Mouse (Mus musculus): Measurements from ENCODE around the gene Spg21. TPM values are rescaled to one million over a fixed set of nuclear protein-coding genes. Genes with fewer than 3 reads are reported as not detected.
A peak's percentile ranks its signal among the peaks of the same experiment; 100 is the strongest.

Gene Spg21
- total RNA-seq, 2 experiments from 2014 or later = 6.1 to 6.6 TPM

GRCm38 (mm10) chr9:65435211-65435610 is 25.5 kb upstream of the Spg21 start:
- H3K27ac ChIP-seq = no peak overlapping the region

GRCm38 (mm10) chr9:65435671-65436301 is 25.0 kb upstream of the Spg21 start, which contains the start of gene Mtfmt:
TSS of gene Mtfmt (plus strand) at chr9:65435782.
- intact Hi-C loops (cut with DNase I) = loop anchor here (10.0 kb wide), 1 partner anchor 211 kb away; no protein-coding TSS in a partner anchor
- H3K4me3 ChIP-seq = peak within 1 kb of the TSS; percentile 87
- peak within 1 kb of the TSS; percentile 80 for H3K27ac ChIP-seq
- no peak for TF ChIP-seq CTCF (IDR thresholded peaks at IDR 0.05)
- DNase-seq = peak; percentile 96

More at GRCm38 (mm10) chr9:65435211-65435610, 25.5 kb upstream of the Spg21 start:
- TF ChIP-seq CTCF (IDR thresholded peaks at IDR 0.05) = no peak
- peak overlapping the region; percentile 87 for H3K4me3 ChIP-seq
- no peak for DNase-seq
- intact Hi-C loops (cut with DNase I) = loop anchor here (10.0 kb wide), 1 partner anchor 210 kb away; no protein-coding TSS in a partner anchor

- DNase-seq = no peak
- TF ChIP-seq CTCF (IDR thresholded peaks at IDR 0.05) = no peak
- H3K27ac ChIP-seq = no peak overlapping the region
- H3K4me3 ChIP-seq = no peak overlapping the region
- intact Hi-C loops (cut with DNase I) = no loop called here
These were observed 16.1 kb upstream of the Spg21 start for GRCm38 (mm10) chr9:65444692-65445091.

GRCm38 (mm10) chr9:65447951-65448350 is 12.8 kb upstream of the Spg21 start:
- intact Hi-C loops (cut with DNase I) = no loop called here
- no peak for DNase-seq
- Histone ChIP-seq H3K4me3 (no peak overlapping the region), H3K27ac (no peak overlapping the region)
- no peak for TF ChIP-seq CTCF (IDR thresholded peaks at IDR 0.05)

- intact Hi-C loops (cut with DNase I) = no loop called here
- no peak overlapping the region for H3K27ac ChIP-seq
- TF ChIP-seq CTCF (IDR thresholded peaks at IDR 0.05) = no peak
- no peak overlapping the region for H3K4me3 ChIP-seq
- no peak for DNase-seq
These were observed 1.8 kb upstream of the Spg21 start for GRCm38 (mm10) chr9:65458975-65459374.

- peak overlapping the region; percentile 93 for H3K4me3 ChIP-seq
- TF ChIP-seq CTCF (IDR thresholded peaks at IDR 0.05) = no peak
- intact Hi-C loops (cut with DNase I) = no loop called here
- peak overlapping the region; percentile 87 for H3K27ac ChIP-seq
- DNase-seq = no peak
These were observed 549 bp upstream of the Spg21 start for GRCm38 (mm10) chr9:65460198-65460597.

- intact Hi-C loops (cut with DNase I) = no loop called here
- DNase-seq = no peak
- Histone ChIP-seq H3K27ac (peak overlapping the region; percentile 29; the same call in 1 of the 2 replicates), H3K4me3 (no peak overlapping the region; the same call in 1 of the 2 replicates)
- TF ChIP-seq CTCF (IDR thresholded peaks at IDR 0.05) = no peak
These were observed 1.8 kb downstream of the Spg21 start for GRCm38 (mm10) chr9:65462544-65462943.

- H3K27ac ChIP-seq = no peak overlapping the region
- H3K4me3 ChIP-seq = no peak overlapping the region
- peak; percentile 40 for DNase-seq
- intact Hi-C loops (cut with DNase I) = no loop called here
- TF ChIP-seq CTCF (IDR thresholded peaks at IDR 0.05) = no peak
These were observed 3.4 kb downstream of the Spg21 start for GRCm38 (mm10) chr9:65464161-65464560.

- intact Hi-C loops (cut with DNase I) = no loop called here
- DNase-seq = no peak
- no peak overlapping the region for H3K27ac ChIP-seq
- H3K4me3 ChIP-seq = no peak overlapping the region
- TF ChIP-seq CTCF (IDR thresholded peaks at IDR 0.05) = no peak
These were observed 4.5 kb downstream of the Spg21 start for GRCm38 (mm10) chr9:65465241-65465640.

GRCm38 (mm10) chr9:65467686-65468085 is 6.9 kb downstream of the Spg21 start:
- Histone ChIP-seq H3K27ac (no peak overlapping the region), H3K4me3 (no peak overlapping the region)
- no peak for DNase-seq
- TF ChIP-seq CTCF (IDR thresholded peaks at IDR 0.05) = no peak
- intact Hi-C loops (cut with DNase I) = no loop called here

GRCm38 (mm10) chr9:65472769-65473168 is 12.0 kb downstream of the Spg21 start:
- no peak for DNase-seq
- intact Hi-C loops (cut with DNase I) = no loop called here
- TF ChIP-seq CTCF (IDR thresholded peaks at IDR 0.05) = no peak
- Histone ChIP-seq H3K4me3 (no peak overlapping the region), H3K27ac (no peak overlapping the region)

- no peak for DNase-seq
- no peak overlapping the region for H3K27ac ChIP-seq
- intact Hi-C loops (cut with DNase I) = no loop called here
- no peak overlapping the region for H3K4me3 ChIP-seq
- no peak for TF ChIP-seq CTCF (IDR thresholded peaks at IDR 0.05)
These were observed 18.4 kb downstream of the Spg21 start for GRCm38 (mm10) chr9:65479158-65479557.

GRCm38 (mm10) chr9:65480071-65480470 is 19.3 kb downstream of the Spg21 start:
- H3K27ac ChIP-seq = no peak overlapping the region
- H3K4me3 ChIP-seq = no peak overlapping the region
- no peak for TF ChIP-seq CTCF (IDR thresholded peaks at IDR 0.05)
- no peak for DNase-seq
- intact Hi-C loops (cut with DNase I) = no loop called here

- intact Hi-C loops (cut with DNase I) = no loop called here
- no peak for DNase-seq
- H3K4me3 ChIP-seq = no peak overlapping the region
- no peak overlapping the region for H3K27ac ChIP-seq
- TF ChIP-seq CTCF (IDR thresholded peaks at IDR 0.05) = no peak
These were observed 30.7 kb downstream of the Spg21 start for GRCm38 (mm10) chr9:65491476-65491875.
